Mouse (Mus musculus): ENCODE data around the gene Armc10.
"Not testable (repeated sequence)": the region's sequence is repeated elsewhere in the genome, so short reads cannot be mapped to it uniquely, and the experiment has no call there.

The Armc10 gene

GRCm38 (mm10) chr5:21706546-21706945 lies 60.9 kb downstream of the Armc10 start:
- Histone ChIP-seq H3K36me3 (ENCODE audit: control insufficient read depth, insufficient read depth, low read length, poor library complexity, severe bottlenecking) (no peaks in the 10 kb centered on the region), H3K27me3 (ENCODE audit: control insufficient read depth, insufficient read depth, low read length, poor library complexity, severe bottlenecking) (no peaks in the 10 kb centered on the region)

GRCm38 (mm10) chr5:21708011-21708410 lies 62.4 kb downstream of the Armc10 start:
- not testable (repeated sequence) for DNase-seq (ENCODE audit: low read depth, low spot score); H3K36me3 ChIP-seq (ENCODE audit: control insufficient read depth, insufficient read depth, low read length, poor library complexity, severe bottlenecking); H3K27me3 ChIP-seq (ENCODE audit: control insufficient read depth, insufficient read depth, low read length, poor library complexity, severe bottlenecking)

More at GRCm38 (mm10) chr5:21706546-21706945, 60.9 kb downstream of the Armc10 start:
- DNase-seq (ENCODE audit: low read depth, low spot score) = no peak

Measured in splenic B cell, adult 2 months (primary cell).